Mouse (Mus musculus) heart, postnatal 0 days (tissue): ENCODE data around the gene Ipmk. TPM values are rescaled to one million over a fixed set of nuclear protein-coding genes. Genes with fewer than 3 reads are reported as not detected.
A peak's percentile ranks its signal among the peaks of the same experiment; 100 is the strongest.

Experiments
- ATAC-seq: fragments of 200-750 bp; cut with Nextera tagmentation; 2 replicates; pipeline ENCODE4 v1.8.0; 2017; ENCODE audit warnings: low read depth, moderate number of reproducible peaks, moderate library complexity; ENCODE audit not compliant: insufficient read depth
- DNase-seq: peaks from one replicate; pipeline ENCODE4 v3.0.0-alpha.2; 2016; ENCODE audit warnings: low spot score
- H3K27ac ChIP-seq: fragments of 300-500 bp; sonication (generic); 2 replicates; pipeline ENCODE4 v1.5.1; 2014; ENCODE audit warnings: low read depth, mild to moderate bottlenecking
- H3K27me3 ChIP-seq: fragments of 300-500 bp; sonication (generic); 2 replicates; pipeline ENCODE4 v1.6.1; 2014; ENCODE audit warnings: low read length, mixed read lengths; ENCODE audit not compliant: control insufficient read depth, insufficient read depth
- H3K36me3 ChIP-seq: fragments of 300-500 bp; sonication (generic); replicated peaks from 2 replicates; pipeline ENCODE4 v1.6.1; 2014; ENCODE audit warnings: low read length, mixed read lengths; ENCODE audit not compliant: control insufficient read depth, insufficient read depth
- H3K4me1 ChIP-seq: fragments of 300-500 bp; sonication (generic); 2 replicates; pipeline ENCODE4 v1.6.1; 2014; ENCODE audit warnings: antibody characterized with exemption; ENCODE audit not compliant: control insufficient read depth, insufficient read depth
- H3K4me2 ChIP-seq: fragments of 300-500 bp; sonication (generic); 2 replicates; pipeline ENCODE4 v1.6.1; 2014; ENCODE audit warnings: low read depth, mild to moderate bottlenecking, low read length, moderate library complexity
- H3K4me3 ChIP-seq: fragments of 300-500 bp; sonication (generic); 2 replicates; pipeline ENCODE4 v1.5.1; 2014; ENCODE audit warnings: low read depth, low read length
- H3K9ac ChIP-seq: fragments of 300-500 bp; sonication (generic); replicated peaks from 2 replicates; pipeline ENCODE4 v1.6.1; 2014; ENCODE audit warnings: low read depth, low read length, mixed read lengths
- H3K9me3 ChIP-seq: fragments of 300-500 bp; sonication (generic); replicated peaks from 2 replicates; pipeline ENCODE4 v1.6.1; 2016; ENCODE audit warnings: low read length; ENCODE audit not compliant: control insufficient read depth
- CTCF ChIP-seq: IDR thresholded peaks from 2 replicates; pipeline ENCODE4 v1.5.1; 2016; ENCODE audit warnings: antibody characterized with exemption, control low read depth, low read depth
- EP300 ChIP-seq: IDR thresholded peaks from 2 replicates; pipeline ENCODE4 v1.6.1; 2016; ENCODE audit warnings: antibody characterized with exemption, low read depth
- WGBS: fragments of 180-500 bp; shearing (Covaris S2); extraction: QIAGEN DNeasy Blood & Tissue Kit; methylation state at CpG from one replicate; pipeline ENCODE4 v1.1.7; 2014; 5-methylcytosine and 5-hydroxymethylcytosine counted together
- polyA plus RNA-seq: library from polyadenylated mRNA; unstranded; fragments of >200 nt; fragmentation: Nextera tagmentation; extraction: Ambion mirVana; gene quantifications from 2 replicates; pipeline ENCODE4 v1.2.1, GENCODE M21; 2015
- total RNA-seq: library from RNA; depleted of rRNA; stranded (reverse); fragments of >200 nt; gene quantifications from 2 replicates; pipeline ENCODE4 v1.2.3, GENCODE M21; 2014; ENCODE audit warnings: low replicate concordance; rRNA removed

The Ipmk gene
- total RNA-seq (6.8 and 8.0 TPM in 2 replicates), polyA plus RNA-seq (4.9 TPM in 2 replicates)

DNA sequence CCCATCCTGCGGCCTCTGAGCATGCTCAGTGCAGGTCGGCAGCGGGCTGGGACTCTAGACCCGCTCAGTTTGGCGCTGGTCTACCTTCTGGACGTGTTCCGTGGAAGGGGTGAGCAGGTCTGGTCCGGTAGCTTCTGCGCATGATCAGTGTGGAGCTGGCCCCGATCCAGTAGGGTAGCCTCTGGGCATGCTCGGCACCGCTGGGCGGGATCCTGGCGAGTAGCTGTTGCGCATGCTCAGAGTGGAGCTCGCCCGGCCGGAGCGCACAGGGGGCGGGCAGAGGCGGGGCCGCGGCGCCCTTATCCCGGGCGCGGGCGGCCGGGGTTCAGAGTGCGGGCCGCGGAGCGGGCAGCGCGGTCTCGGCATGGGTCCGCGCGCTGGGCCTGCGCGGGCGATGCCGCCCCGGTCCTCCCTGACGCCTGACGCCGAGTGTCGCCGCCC is at the start of gene Ipmk:
Gene Ipmk (plus strand): TSS at position 255 of the 441 bp plus-strand sequence.
- Histone ChIP-seq H3K27ac (peak within 1 kb of the TSS; percentile 76), H3K4me1 (peaks cover 16% of the 10 kb centered on the region), H3K4me3 (peak within 1 kb of the TSS; percentile 81), H3K9ac (peak within 1 kb of the TSS; percentile 73), H3K27me3 (no peaks in the 10 kb centered on the region), H3K9me3 (no peaks in the 10 kb centered on the region), H3K36me3 (0 out of 2 replicates have a peak, but pooled peaks cover 6% of the 10 kb centered on the region), H3K4me2 (peak within 1 kb of the TSS; percentile 92)
- TF ChIP-seq EP300 (no peak), CTCF (no peak)
- DNase-seq = peak; percentile 94
- 3% methylated on average over 18 of the region's 49 CpGs for WGBS
- ATAC-seq = peak; percentile 92

DNA sequence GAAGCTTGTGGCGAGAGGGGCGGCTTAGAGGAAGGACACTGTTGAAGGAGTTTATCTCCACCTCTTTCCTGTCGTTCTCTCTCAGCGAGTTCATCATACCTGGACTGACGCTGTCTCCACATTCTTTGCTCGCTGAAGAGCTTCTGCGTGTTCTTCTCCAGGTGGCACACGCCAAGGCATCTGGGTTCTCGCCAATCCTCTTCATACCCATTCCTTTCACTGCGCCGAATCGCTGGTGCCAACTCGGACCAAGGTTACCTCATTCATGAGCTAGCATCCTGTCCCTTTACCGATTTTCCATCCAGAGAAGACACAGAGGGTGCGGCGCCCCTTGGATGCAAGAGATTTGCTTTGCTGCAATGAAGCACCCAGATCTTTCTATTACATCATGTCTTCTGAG is 47.4 kb upstream of the Ipmk start:
- 63% methylated on average over 16 of the region's 16 CpGs for WGBS
- DNase-seq (no peak), ATAC-seq (no peak)
- H3K4me1 ChIP-seq = no peaks in the 10 kb centered on the region
- H3K9me3 ChIP-seq = no peaks in the 10 kb centered on the region
- H3K27me3 ChIP-seq = no peaks in the 10 kb centered on the region
- H3K4me2 ChIP-seq = no peak overlapping the region
- no peaks in the 10 kb centered on the region for H3K36me3 ChIP-seq
- H3K27ac ChIP-seq = no peak overlapping the region; the same call in 1 of the 2 replicates
- no peak overlapping the region for H3K4me3 ChIP-seq
- no peak overlapping the region for H3K9ac ChIP-seq
- TF ChIP-seq CTCF = no peak
- no peak for TF ChIP-seq EP300

- no peaks in the 10 kb centered on the region for H3K4me1 ChIP-seq
- 21% methylated on average over 5 of the region's 5 CpGs for WGBS
- no peak overlapping the region for H3K27ac ChIP-seq
- no peaks in the 10 kb centered on the region for H3K36me3 ChIP-seq
- H3K9me3 ChIP-seq = no peaks in the 10 kb centered on the region
- H3K9ac ChIP-seq = no peak overlapping the region
- no peak for ATAC-seq
- no peak overlapping the region for H3K4me3 ChIP-seq
- no peak for DNase-seq
- H3K27me3 ChIP-seq = no peaks in the 10 kb centered on the region
- H3K4me2 ChIP-seq = no peak overlapping the region
- TF ChIP-seq EP300 (no peak), CTCF (peak; percentile 46)
Observed at GRCm38 (mm10) chr10:71302490-71302889, 45.1 kb upstream of the Ipmk start.

DNA sequence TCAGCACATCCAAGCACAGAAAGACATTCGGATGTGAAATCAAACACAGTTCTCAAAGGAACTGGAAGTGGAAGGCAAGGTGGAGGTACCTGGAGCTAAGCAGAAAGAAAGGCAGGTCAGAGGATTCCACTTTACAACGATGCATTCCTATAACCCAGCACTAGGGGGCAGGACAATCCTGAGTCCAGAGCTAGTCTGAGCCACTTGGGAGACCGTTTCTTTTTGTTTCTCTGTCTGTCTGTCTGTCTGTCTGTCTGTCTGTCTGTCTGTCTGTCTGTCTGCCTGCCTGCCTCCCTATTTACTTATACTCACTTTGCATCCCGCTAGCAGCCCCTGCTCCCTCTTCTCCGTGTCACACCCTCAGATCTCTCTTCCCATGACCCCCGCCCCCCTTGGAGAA is 41.4 kb upstream of the Ipmk start:
- H3K27me3 ChIP-seq = no peaks in the 10 kb centered on the region
- H3K9ac ChIP-seq = no peak overlapping the region
- no peaks in the 10 kb centered on the region for H3K9me3 ChIP-seq
- H3K27ac ChIP-seq = no peak overlapping the region
- DNase-seq = no peak
- ATAC-seq = no peak
- H3K36me3 ChIP-seq = no peaks in the 10 kb centered on the region
- 11% methylated on average over 6 of the region's 6 CpGs for WGBS
- no peaks in the 10 kb centered on the region for H3K4me1 ChIP-seq
- peak overlapping the region; percentile 44 for H3K4me2 ChIP-seq
- no peak overlapping the region; the same call in 1 of the 2 replicates for H3K4me3 ChIP-seq
- TF ChIP-seq CTCF (peak; percentile 52), EP300 (no peak)

DNA sequence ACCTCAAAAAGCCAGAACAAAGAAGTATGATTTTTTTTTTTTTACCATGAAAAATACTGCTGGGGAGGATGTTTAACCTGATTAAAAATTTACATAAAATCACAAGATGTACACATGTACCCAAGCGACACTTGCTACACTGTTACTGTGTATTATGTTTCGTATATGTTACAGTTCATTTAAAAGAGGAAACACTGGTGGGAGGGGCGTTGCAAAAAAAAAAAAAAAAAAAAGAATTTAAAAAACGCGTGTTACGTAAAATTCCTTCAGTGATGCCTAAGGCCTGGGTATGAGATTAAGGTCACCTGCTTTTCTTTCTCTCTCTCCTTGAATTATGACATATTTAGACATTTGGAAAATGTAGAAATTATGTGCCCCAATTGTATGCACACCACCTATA is 40.8 kb upstream of the Ipmk start:
- Histone ChIP-seq H3K27me3 (no peaks in the 10 kb centered on the region), H3K4me2 (no peak overlapping the region; the same call in 1 of the 2 replicates), H3K4me1 (no peaks in the 10 kb centered on the region), H3K27ac (no peak overlapping the region), H3K9ac (no peak overlapping the region), H3K4me3 (no peak overlapping the region), H3K9me3 (no peaks in the 10 kb centered on the region), H3K36me3 (no peaks in the 10 kb centered on the region)
- no peak for ATAC-seq
- no peak for DNase-seq
- WGBS = 62% methylated on average over 6 of the region's 6 CpGs
- TF ChIP-seq EP300 (no peak), CTCF (no peak)

- ATAC-seq = no peak
- 82% methylated on average over 5 of the region's 5 CpGs for WGBS
Observed at GRCm38 (mm10) chr10:71308199-71308598, 39.4 kb upstream of the Ipmk start.

More at GRCm38 (mm10) chr10:71308199-71308598, 39.4 kb upstream of the Ipmk start:
- H3K9ac ChIP-seq = no peak overlapping the region
- H3K27me3 ChIP-seq = no peaks in the 10 kb centered on the region
- no peak overlapping the region for H3K27ac ChIP-seq
- H3K36me3 ChIP-seq = no peaks in the 10 kb centered on the region
- TF ChIP-seq CTCF = no peak
- no peak for TF ChIP-seq EP300
- DNase-seq = no peak
- H3K9me3 ChIP-seq = no peaks in the 10 kb centered on the region
- no peak overlapping the region for H3K4me3 ChIP-seq
- H3K4me1 ChIP-seq = no peaks in the 10 kb centered on the region
- no peak overlapping the region for H3K4me2 ChIP-seq
